8 mouse cellular contexts compared by ENCODE assay signal in genomic region chr16:25016261-25016836, GRCm38 (mm10).
DNase-seq lines count a peak whose midpoint lies in the region; ATAC-seq and TF ChIP-seq lines count a peak whose summit lies in the region.

No protein-coding gene starts in this region.

- peak; percentile 3; the same call in 1 of the 2 replicates for TF ChIP-seq CTCF in brain, embryonic 14.5 days (IDR thresholded peaks at IDR 0.05; ENCODE audit: borderline replicate concordance, extremely low read depth, insufficient read depth, insufficient read length)

- no peak for TF ChIP-seq POLR2A in brain, embryonic 14.5 days (IDR thresholded peaks at IDR 0.05; ENCODE audit: borderline replicate concordance, extremely low read depth, insufficient read depth, insufficient read length, poor library complexity, severe bottlenecking)

- peak; percentile 68 for DNase-seq in Muller cell, postnatal 12 days (ENCODE audit: inconsistent ontology term)
- peak; percentile 99 for DNase-seq in brain, embryonic 14.5 days (ENCODE audit: low read depth)
- peak; percentile 58 to 78 for DNase-seq in frontal cortex, postnatal 14 days (ENCODE audit: low spot score in 2 of 2)
- peak; percentile 67 to 88 for DNase-seq in left cerebral cortex, adult 9 months (ENCODE audit: low spot score in 2 of 2)
- DNase-seq in testis, postnatal 10 days (ENCODE audit: low spot score), result peak; percentile 42
- DNase-seq in gastrocnemius, postnatal 4 days (ENCODE audit: low spot score in 2 of 2), result no peak
- no peak for DNase-seq in B cell, adult 2 months

- no peak for ATAC-seq in megakaryocyte progenitor cell, adult 5-6 weeks (replicated peaks; ENCODE audit: poor library complexity)

Comparison
In these comparisons a context has a peak if more than half of its experiments do, and no peak if none do; other contexts are left out.
1. DNase-seq: peak in Muller cell, postnatal 12 days (single experiment), brain, embryonic 14.5 days (single experiment), frontal cortex, postnatal 14 days (2 of 2), left cerebral cortex, adult 9 months (2 of 2) and testis, postnatal 10 days (single experiment); none in gastrocnemius, postnatal 4 days (0 of 2) and B cell, adult 2 months (0 of 2).